24 mouse cellular contexts compared by ENCODE assay signal in genomic region chr6:148653216-148653615, GRCm38 (mm10).
"Had no signal": no experiment of that assay in that cellular context is flagged by ENCODE, and none has a peak within 500 bp of the region (broad histone marks: within the 10 kb centered on the region; RNA-seq: fewer than 3 reads in every experiment).

No protein-coding gene starts in this region.

- H3K36me3 ChIP-seq: heart, embryonic 13.5 days; heart, embryonic 15.5 days; kidney, embryonic 15.5 days; limb, embryonic 10.5 days; limb, embryonic 12.5 days had no signal

- H3K4me2 ChIP-seq: heart, embryonic 11.5 days; heart, embryonic 13.5 days; heart, embryonic 15.5 days; hindbrain, embryonic 14.5 days; kidney, embryonic 15.5 days; limb, embryonic 12.5 days had no signal

- H3K4me1 ChIP-seq: heart, embryonic 15.5 days; kidney, embryonic 15.5 days; limb, embryonic 12.5 days had no signal

- H3K9me3 ChIP-seq: heart, embryonic 13.5 days; heart, embryonic 15.5 days; kidney, embryonic 15.5 days; limb, embryonic 10.5 days; limb, embryonic 12.5 days had no signal

- H3K9ac ChIP-seq: heart, embryonic 13.5 days; heart, embryonic 15.5 days; hindbrain, embryonic 14.5 days; kidney, embryonic 15.5 days; limb, embryonic 12.5 days had no signal

- H3K4me3 ChIP-seq: heart, adult 2 months; heart, embryonic 13.5 days; heart, embryonic 15.5 days; kidney, embryonic 15.5 days; left cerebral cortex, adult 2 months; limb, embryonic 10.5 days; limb, embryonic 12.5 days had no signal

- DNase-seq: gastrocnemius, postnatal 14 days; gastrocnemius, postnatal 36 days; heart, adult 11 months; heart, adult 2 months; heart, postnatal 14 days; heart, postnatal 36 days; kidney, adult 11 months; kidney, adult 2 months; kidney, adult 9 months; kidney, postnatal 14 days; kidney, postnatal 36 days; layer of hippocampus, adult 9-11 months; liver had no signal

- H3K27me3 ChIP-seq: heart, embryonic 15.5 days; kidney, embryonic 15.5 days; limb, embryonic 12.5 days had no signal

- ATAC-seq: hindbrain, postnatal 0 days; intestine, embryonic 16.5 days had no signal

- H3K27ac ChIP-seq: heart, adult 2 months; heart, embryonic 13.5 days; heart, embryonic 15.5 days; hindbrain, embryonic 14.5 days; hindbrain, postnatal 0 days; kidney, embryonic 15.5 days; kidney, postnatal 0 days; left cerebral cortex, adult 2 months; limb, embryonic 10.5 days; limb, embryonic 12.5 days had no signal
